Mouse (Mus musculus) heart, embryonic 15.5 days (tissue): ENCODE results near the gene Reln. TPM values are rescaled to one million over a fixed set of nuclear protein-coding genes. Genes with fewer than 3 reads are reported as not detected.

Experiments
- ATAC-seq: fragments of 200-750 bp; cut with Nextera tagmentation; replicated peaks from 2 replicates; pipeline ENCODE4 v1.8.0; 2017; ENCODE audit warnings: low read depth, moderate TSS enrichment; ENCODE audit not compliant: insufficient number of reproducible peaks, insufficient read depth, low FRiP score
- H3K27ac ChIP-seq: fragments of 300-500 bp; sonication (generic); 2 replicates; pipeline ENCODE4 v1.5.1; 2015; ENCODE audit warnings: mild to moderate bottlenecking, inconsistent platforms
- H3K27me3 ChIP-seq: fragments of 300-500 bp; sonication (generic); 2 replicates; pipeline ENCODE4 v1.6.1; 2015; ENCODE audit warnings: inconsistent platforms
- H3K36me3 ChIP-seq: fragments of 300-500 bp; sonication (generic); 2 replicates; pipeline ENCODE4 v1.6.1; 2015; ENCODE audit warnings: mild to moderate bottlenecking, inconsistent platforms
- H3K4me1 ChIP-seq: fragments of 300-500 bp; sonication (generic); replicated peaks from 2 replicates; pipeline ENCODE4 v1.6.1; 2015; ENCODE audit warnings: inconsistent platforms
- H3K4me2 ChIP-seq: fragments of 300-500 bp; sonication (generic); 2 replicates; pipeline ENCODE4 v1.6.1; 2015; ENCODE audit warnings: inconsistent platforms, mild to moderate bottlenecking, moderate library complexity
- H3K4me3 ChIP-seq: fragments of 300-500 bp; sonication (generic); 2 replicates; pipeline ENCODE4 v1.5.1; 2015; ENCODE audit warnings: mild to moderate bottlenecking, inconsistent platforms
- H3K9ac ChIP-seq: fragments of 300-500 bp; sonication (generic); 2 replicates; pipeline ENCODE4 v1.6.1; 2015; ENCODE audit warnings: mild to moderate bottlenecking, inconsistent platforms
- H3K9me3 ChIP-seq: fragments of 300-500 bp; sonication (generic); replicated peaks from 2 replicates; pipeline ENCODE4 v1.6.1; 2016; ENCODE audit warnings: inconsistent platforms
- WGBS: fragments of 180-500 bp; shearing (Covaris S2); methylation state at CpG from one replicate; pipeline ENCODE4 v1.1.7; 2015; ENCODE audit warnings: mixed read lengths; 5-methylcytosine and 5-hydroxymethylcytosine counted together
- polyA plus RNA-seq: library from polyadenylated mRNA; unstranded; fragments of >200 nt; fragmentation: Nextera tagmentation; extraction: Ambion mirVana; gene quantifications from 2 replicates; pipeline ENCODE4 v1.2.1, GENCODE M21; 2015

Gene Reln
- polyA plus RNA-seq, 1 experiment from 2014 or later, result 1.5 TPM

DNA sequence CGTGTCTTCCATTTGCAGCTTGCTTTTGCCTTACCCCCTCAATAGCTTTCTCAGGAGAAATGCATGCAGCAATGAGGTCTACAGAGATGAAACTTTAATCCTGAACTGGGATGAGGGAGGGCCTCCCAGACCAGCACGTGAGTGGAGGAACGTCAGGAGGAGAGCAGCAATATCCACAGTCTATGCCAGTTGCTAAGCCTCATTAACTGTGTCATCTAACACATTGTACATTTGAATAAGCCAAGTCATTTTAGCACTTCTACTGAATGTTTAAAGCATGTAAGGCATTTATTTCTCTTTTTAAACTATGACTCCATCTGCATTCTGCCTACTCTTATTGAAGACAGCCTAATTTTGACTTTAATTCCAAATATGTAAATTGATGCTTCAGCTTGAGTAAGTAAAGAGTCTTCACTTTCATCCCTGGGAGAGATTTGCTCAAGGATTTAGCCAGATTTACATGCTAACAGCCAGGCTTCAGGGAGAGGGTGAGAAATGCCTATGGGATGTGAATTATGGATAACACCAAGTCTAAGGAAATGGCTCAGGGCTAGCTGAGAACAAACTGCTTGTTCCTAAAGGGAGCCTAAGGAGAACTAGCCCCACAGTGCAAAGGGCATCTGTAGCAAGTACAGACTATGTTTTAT lies 361.4 kb downstream of the Reln start:
- no peak for ATAC-seq
- Histone ChIP-seq H3K4me2 (no peak overlapping the region), H3K27ac (no peak overlapping the region), H3K27me3 (no peaks in the 10 kb centered on the region), H3K9me3 (no peaks in the 10 kb centered on the region), H3K4me1 (no peaks in the 10 kb centered on the region), H3K4me3 (no peak overlapping the region), H3K36me3 (no peaks in the 10 kb centered on the region), H3K9ac (no peak overlapping the region)
- WGBS, result 68% methylated on average over 3 of the region's 3 CpGs

DNA sequence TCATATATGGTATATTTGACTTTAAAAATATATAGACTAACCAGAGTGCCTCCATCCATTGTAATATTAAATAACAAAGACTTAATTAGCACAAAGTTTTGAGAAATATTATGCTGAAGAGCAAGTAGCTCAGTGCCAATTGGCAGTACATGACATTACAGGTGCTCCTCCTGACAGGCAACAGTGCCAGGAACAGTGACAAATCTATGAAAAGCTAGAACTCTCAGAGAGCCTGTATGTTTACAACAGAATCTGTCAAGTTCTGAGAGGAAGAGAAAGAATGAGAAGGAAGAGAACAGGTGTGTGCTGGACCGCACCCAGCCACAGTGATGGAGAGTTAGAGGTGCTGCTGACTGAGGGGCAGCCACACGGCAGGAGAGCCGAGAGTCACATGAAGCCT lies 363.3 kb downstream of the Reln start:
- H3K9ac ChIP-seq, result no peak overlapping the region
- 82% methylated on average over 3 of the region's 3 CpGs for WGBS
- no peaks in the 10 kb centered on the region for H3K36me3 ChIP-seq

DNA sequence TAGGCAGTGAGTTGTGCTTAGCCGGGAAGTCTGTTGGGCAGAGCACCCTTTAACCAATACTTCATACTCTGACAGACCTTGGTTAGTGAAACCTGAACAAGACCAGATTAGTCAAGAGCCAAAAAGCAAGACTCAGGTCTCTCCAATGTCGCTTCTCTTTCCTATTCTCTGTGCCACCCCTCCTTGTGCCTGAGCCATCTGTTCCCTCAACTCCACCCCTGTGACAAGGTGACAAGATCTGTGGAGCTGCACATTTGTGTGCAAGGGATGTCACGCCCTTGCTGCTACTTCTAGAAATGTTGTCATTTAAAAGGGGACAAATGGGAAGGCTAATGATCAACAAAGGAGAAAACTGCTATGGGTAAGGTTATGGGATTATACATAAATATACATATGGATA lies 364.0 kb downstream of the Reln start:
- H3K9ac ChIP-seq, result no peak overlapping the region

More for the DNA sequence above, 363.3 kb downstream of the Reln start:
- no peaks in the 10 kb centered on the region for H3K4me1 ChIP-seq
- no peaks in the 10 kb centered on the region for H3K27me3 ChIP-seq
- no peaks in the 10 kb centered on the region for H3K9me3 ChIP-seq
- ATAC-seq, result no peak
- no peak overlapping the region for H3K4me2 ChIP-seq
- no peak overlapping the region for H3K4me3 ChIP-seq
- H3K27ac ChIP-seq, result no peak overlapping the region

DNA sequence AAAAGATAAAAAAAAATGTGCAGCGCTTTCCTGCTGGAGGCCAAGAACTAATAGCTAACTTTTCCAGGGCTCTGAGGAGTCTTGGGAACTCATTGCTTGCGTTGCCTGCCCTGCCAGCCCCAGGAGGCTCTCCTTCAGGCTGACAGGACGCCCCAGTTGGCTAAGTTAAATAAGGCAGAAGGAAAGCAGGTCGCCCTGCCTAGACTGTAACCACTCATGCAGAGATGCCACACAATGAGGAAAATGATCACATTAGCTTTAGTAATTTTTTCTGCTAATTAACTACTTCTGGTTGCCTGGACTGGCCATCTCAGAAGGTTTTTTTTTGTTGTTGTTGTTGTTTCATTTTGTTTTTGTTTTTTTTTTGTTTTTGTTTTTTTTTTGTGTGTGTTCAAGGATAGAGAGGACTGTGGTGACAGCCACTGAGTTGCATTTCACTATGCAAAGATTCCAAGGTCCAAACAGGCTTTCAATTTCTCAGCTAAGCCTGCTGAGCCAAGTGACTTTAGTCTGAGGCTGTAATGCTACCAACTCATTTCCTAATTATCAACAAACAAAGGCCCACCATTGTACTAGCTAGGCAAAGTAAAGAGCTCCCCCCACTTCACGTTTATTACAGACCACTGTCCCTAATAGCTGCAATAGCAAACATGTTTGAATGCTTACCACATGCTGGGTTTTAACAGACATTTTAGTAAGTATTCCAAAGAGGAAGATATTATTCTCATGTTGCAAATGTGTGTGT lies 371.1 kb downstream of the Reln start:
- H3K4me3 ChIP-seq, result no peak overlapping the region
- no peaks in the 10 kb centered on the region for H3K27me3 ChIP-seq
- H3K9ac ChIP-seq, result no peak overlapping the region
- no peaks in the 10 kb centered on the region for H3K36me3 ChIP-seq
- WGBS, result 35% methylated on average over 5 of the region's 5 CpGs
- H3K27ac ChIP-seq, result no peak overlapping the region
- H3K9me3 ChIP-seq, result no peaks in the 10 kb centered on the region
- H3K4me1 ChIP-seq, result no peaks in the 10 kb centered on the region
- ATAC-seq, result no peak
- H3K4me2 ChIP-seq, result no peak overlapping the region

More for the DNA sequence above, 364.0 kb downstream of the Reln start:
- no peak for ATAC-seq
- Histone ChIP-seq H3K4me3 (no peak overlapping the region), H3K4me2 (no peak overlapping the region), H3K4me1 (no peaks in the 10 kb centered on the region), H3K36me3 (no peaks in the 10 kb centered on the region), H3K9me3 (no peaks in the 10 kb centered on the region), H3K27me3 (no peaks in the 10 kb centered on the region), H3K27ac (no peak overlapping the region)
- WGBS, result 73% methylated on average over 3 of the region's 3 CpGs

DNA sequence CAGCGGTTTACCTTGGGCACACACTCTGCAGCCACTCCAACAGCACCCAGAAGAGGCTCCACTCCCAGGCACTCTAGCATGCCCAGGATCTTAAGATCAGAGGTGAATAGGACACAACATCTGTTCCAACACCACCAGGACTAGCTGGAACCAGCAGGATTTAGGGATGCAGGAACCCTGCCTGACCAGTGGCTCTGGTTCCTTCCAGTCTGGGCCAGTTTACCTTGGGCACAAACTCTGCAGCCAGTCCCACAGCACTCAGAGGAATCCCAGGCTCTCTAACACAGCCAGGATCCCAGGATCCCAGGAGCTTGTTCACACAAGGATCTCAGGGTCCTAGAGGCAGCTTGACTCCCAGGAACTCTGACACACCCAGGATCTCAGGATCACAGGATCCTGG lies 382.7 kb downstream of the Reln start:
- Histone ChIP-seq H3K4me3 (no peak overlapping the region), H3K4me2 (no peak overlapping the region), H3K27me3 (no peaks in the 10 kb centered on the region), H3K27ac (no peak overlapping the region), H3K4me1 (no peaks in the 10 kb centered on the region), H3K9me3 (no peaks in the 10 kb centered on the region), H3K36me3 (no peaks in the 10 kb centered on the region), H3K9ac (no peak overlapping the region)
- WGBS, result 91% methylated on average over 1 of the region's 1 CpGs
- no peak for ATAC-seq

DNA sequence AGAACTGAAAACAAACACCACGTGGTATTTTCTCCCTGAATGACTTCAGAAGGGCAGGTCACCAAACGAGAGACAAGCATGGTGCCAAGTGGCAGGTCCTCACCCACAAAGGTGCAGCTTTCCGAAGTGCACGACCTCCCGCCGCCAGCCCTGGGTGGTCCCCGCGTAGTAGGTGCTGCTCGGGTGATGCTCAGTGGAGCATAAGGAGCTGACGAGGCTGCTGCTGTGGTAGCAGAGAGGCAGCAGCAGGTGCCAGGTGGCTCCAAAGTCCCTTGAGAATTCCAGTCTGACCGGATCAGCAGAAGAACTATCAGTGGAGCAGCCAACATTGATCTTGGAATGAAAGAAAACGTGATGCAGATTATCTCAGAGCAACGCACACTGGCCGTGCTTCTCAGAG lies 384.4 kb downstream of the Reln start:
- no peak for ATAC-seq
- H3K4me2 ChIP-seq, result no peak overlapping the region
- H3K9me3 ChIP-seq, result no peaks in the 10 kb centered on the region
- no peak overlapping the region for H3K4me3 ChIP-seq
- no peaks in the 10 kb centered on the region for H3K4me1 ChIP-seq
- H3K27ac ChIP-seq, result no peak overlapping the region
- no peaks in the 10 kb centered on the region for H3K27me3 ChIP-seq
- WGBS, result 78% methylated on average over 14 of the region's 14 CpGs
- H3K9ac ChIP-seq, result no peak overlapping the region
- H3K36me3 ChIP-seq, result no peaks in the 10 kb centered on the region

DNA sequence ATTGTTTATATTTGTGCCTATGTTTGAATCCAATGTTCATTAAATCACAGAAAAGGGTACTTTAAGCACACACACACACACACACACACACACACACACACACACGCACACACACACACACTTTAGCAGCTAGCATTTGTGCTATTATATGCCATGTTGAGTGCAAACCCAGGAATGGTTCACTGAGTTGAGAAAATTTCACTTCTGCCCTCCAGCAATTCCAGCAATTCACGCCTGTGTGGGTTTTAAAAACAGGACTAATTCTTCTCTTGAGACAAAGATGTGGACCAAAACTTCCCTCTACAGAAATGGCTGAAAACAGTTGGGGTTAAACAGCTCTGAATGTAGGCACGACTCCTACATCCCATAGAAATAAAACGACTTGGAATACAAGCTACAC lies 386.9 kb downstream of the Reln start:
- no peak overlapping the region for H3K9ac ChIP-seq
- no peak overlapping the region for H3K4me2 ChIP-seq
- ATAC-seq, result no peak
- no peaks in the 10 kb centered on the region for H3K9me3 ChIP-seq
- no peak overlapping the region for H3K27ac ChIP-seq
- H3K36me3 ChIP-seq, result no peaks in the 10 kb centered on the region
- no peaks in the 10 kb centered on the region for H3K4me1 ChIP-seq
- no peaks in the 10 kb centered on the region for H3K27me3 ChIP-seq
- H3K4me3 ChIP-seq, result no peak overlapping the region
- 73% methylated on average over 4 of the region's 4 CpGs for WGBS

DNA sequence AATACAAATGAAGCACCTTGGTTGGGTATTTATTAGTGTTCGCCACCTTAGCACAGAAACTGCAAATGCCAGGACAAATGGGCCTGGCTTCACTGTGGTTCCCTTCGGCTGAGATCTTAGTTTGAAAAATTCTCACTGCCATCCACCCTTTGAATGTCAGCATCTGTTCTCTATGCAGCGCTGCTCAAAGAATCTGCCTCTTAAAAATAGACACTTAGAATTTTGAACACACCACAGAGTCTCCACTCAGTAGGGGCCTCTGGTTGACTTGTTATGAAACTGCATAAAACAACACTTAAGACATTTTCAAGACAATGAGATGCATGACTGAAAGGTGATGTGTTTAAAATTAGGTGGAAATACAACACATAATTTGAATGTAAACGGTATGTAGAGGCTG lies 387.4 kb downstream of the Reln start:
- Histone ChIP-seq H3K27me3 (no peaks in the 10 kb centered on the region), H3K36me3 (no peaks in the 10 kb centered on the region), H3K27ac (no peak overlapping the region), H3K9ac (no peak overlapping the region), H3K4me1 (no peaks in the 10 kb centered on the region), H3K4me2 (no peak overlapping the region), H3K9me3 (no peaks in the 10 kb centered on the region), H3K4me3 (no peak overlapping the region)
- 77% methylated on average over 4 of the region's 4 CpGs for WGBS
- ATAC-seq, result no peak

DNA sequence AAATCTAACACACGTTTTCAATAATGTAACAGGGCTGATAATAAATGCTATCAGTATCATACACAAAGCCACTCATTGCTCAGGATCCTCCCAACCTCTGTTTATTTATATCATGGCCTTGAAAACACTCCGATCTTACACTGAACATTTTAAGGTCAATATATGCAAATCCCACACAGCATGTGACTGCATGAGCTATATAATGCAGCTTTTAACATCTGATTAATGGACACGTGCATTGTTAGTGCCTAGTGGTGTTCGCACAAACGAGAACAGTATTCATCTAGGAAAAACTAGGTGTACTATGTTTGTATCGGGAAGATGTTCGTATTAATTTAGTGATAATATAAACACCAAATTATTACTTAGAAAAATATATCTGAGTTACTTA lies 395.0 kb downstream of the Reln start:
- H3K27ac ChIP-seq, result no peak overlapping the region
- WGBS, result 83% methylated on average over 7 of the region's 7 CpGs
- H3K4me1 ChIP-seq, result no peaks in the 10 kb centered on the region
- no peak overlapping the region for H3K4me3 ChIP-seq
- no peak overlapping the region for H3K9ac ChIP-seq
- H3K27me3 ChIP-seq, result no peaks in the 10 kb centered on the region
- H3K4me2 ChIP-seq, result no peak overlapping the region
- ATAC-seq, result no peak
- no peaks in the 10 kb centered on the region for H3K36me3 ChIP-seq
- no peaks in the 10 kb centered on the region for H3K9me3 ChIP-seq

DNA sequence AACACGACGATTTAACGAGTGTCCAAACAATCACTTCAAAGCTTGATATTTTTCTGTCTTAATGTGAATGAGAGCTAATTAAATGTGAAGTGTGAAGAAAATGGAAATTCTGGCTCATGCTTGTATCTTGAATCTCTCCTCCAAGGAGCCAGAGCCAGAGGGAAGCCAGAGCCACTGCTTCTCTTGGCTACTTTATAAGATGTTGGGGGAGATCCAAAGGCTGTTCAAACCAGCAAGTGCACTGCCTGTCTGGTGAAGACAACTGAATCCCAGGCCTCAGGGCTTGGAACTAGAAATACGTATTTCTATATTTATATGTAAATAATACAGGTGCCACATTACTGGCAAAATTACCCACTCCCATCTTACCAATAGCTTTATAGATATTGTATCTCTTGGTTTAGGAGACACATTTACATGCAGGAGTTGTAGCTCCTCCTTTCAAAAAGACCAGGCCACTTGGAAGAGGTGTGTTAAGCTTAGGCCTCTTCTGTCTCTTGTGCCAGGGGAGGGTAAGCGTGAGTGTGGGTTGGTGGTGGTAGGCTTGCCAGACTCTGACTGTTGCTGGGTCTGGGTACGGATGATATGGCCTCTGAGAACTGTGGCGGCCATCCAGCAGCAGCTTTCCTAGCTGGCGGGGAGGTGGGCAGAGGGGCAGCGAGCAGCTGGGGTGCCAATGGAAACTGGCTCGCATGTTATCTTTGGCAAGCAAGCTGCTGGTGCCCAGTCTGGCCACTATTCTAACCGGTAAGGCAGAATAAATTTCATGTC lies 395.6 kb downstream of the Reln start:
- Histone ChIP-seq H3K9me3 (no peaks in the 10 kb centered on the region), H3K4me2 (no peak overlapping the region), H3K27me3 (no peaks in the 10 kb centered on the region), H3K27ac (no peak overlapping the region), H3K4me3 (no peak overlapping the region), H3K36me3 (no peaks in the 10 kb centered on the region), H3K4me1 (no peaks in the 10 kb centered on the region), H3K9ac (no peak overlapping the region)
- 77% methylated on average over 11 of the region's 11 CpGs for WGBS
- ATAC-seq, result 0 out of 2 replicates have a peak, but pooled peaks have one; percentile 43

DNA sequence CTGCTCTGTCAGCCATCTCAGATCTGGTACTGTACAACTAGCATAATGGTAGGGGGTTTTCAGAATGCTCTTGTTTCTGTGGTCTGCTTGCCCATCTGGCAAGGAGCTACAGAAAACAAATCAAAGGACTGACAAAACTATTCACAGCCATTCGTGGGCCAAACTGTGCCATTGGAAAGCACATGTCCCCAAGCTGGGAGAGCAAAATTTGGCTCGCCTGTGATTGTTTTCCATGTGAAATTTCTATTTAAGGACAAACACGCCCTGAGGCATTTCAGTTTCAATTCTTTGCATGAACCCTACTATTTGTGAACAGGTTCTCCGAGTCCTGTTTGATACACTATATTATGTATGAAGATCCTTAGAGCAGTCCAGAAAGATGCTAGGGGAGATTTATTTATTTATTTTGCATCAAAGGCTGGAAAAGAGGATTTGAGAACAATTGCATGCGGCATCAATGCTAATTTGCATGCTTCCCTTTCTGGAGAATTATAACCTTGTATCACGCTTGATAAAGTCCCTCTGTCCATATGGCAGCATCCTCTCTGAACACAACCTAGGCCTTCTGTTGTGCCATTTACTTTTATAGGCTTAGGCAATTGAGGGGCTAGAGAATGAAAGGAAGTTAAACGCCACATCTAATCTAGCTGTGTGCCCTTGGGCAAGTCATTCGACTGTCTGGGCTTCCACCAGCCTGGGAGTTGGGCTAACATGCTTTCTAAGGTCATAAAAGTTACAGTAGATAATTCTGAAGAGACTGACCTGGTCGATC lies 396.7 kb downstream of the Reln start:
- Histone ChIP-seq H3K4me3 (no peak overlapping the region), H3K27me3 (no peaks in the 10 kb centered on the region), H3K9ac (no peak overlapping the region), H3K4me2 (no peak overlapping the region), H3K36me3 (no peaks in the 10 kb centered on the region), H3K9me3 (no peaks in the 10 kb centered on the region), H3K27ac (no peak overlapping the region), H3K4me1 (no peaks in the 10 kb centered on the region)
- ATAC-seq, result no peak
- 81% methylated on average over 9 of the region's 9 CpGs for WGBS
